Mouse (Mus musculus) liver, embryonic 18 days (tissue): ENCODE data around the gene Afdn. TPM values are rescaled to one million over a fixed set of nuclear protein-coding genes. Genes with fewer than 3 reads are reported as not detected.

ENCODE experiments used
- polyA plus RNA-seq: library from polyadenylated mRNA; depleted of rRNA; stranded (reverse); fragments of >200 nt; gene quantifications from 2 replicates; pipeline ENCODE4 v1.2.3, GENCODE M21; 2012; rRNA removed

The Afdn gene
- 10.5 and 15.3 TPM in 2 replicates for polyA plus RNA-seq

DNA sequence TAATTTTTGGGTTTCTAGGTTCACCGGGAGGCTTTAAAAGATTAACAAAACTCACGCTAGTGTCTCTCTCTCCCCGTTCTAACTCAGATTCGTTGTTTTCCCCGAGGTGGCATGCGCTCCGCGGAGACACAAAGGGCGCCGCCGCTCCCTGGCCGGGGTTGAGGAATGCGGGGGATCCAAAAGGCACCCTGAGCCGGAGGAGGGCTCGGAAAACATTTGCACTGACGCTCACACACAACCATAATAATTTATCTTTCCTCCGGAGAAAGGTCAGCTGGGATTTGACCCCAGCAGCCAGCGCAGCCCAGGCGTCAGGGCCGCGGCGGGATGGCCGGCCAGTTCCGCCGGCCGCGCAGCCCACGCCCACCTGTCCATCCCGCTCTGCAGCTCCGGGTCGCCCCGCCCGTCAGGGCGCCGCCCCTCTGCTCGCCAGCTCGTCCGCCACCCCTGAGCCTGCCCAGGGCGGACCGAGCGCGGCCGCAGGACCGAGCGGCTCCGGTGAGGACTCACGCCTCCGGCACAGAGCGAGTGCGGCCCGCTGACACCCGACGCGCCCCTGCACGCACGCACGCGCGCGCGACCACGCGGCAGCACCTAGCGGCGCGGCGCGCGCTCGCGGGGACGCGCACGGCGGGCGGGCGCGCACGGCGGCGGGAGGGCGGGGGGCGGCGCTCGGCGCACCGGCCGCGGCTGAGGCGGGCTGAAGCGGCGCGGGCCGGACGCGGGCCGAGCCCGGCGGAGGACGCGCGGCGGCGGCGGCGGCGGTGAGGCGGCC is at the start of gene Afdn:
Afdn (plus strand) TSS at position 687 of the 775 bp plus-strand sequence.

DNA sequence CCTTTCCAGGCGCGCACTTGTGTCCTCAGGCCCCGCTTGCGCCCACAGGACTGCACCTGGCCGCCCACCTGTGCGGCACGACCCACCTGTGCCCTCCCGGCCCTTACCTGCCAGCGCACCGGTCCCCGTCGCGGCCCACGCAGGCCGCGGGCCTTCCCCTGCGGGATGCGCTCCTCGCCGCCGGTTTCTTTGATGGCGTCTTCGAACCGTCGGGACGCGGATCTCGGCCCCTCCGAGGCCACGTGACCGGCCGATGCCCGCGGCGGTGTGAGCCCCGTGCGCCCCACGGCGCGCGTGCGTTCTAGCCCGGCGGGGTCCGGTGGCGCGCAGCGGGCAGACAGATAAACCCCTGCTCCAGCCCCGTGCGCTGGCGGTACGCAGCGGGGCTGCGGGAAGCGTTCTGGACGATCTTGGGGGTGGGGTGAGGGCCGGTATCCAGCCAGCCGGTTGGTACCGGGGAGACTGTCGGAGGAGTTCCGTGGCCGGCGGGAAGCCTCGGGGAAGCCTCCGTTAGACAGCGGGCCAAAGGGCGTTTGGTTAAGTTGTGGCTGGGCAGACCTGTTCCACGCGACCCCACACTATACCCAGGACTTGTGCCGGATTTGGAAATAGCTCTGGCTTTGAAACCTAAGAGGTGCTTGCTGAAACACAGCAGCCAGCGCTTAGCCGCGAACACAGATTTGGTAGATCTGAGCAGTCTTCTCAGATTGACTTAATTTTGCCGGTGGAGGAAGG is 1.0 kb downstream of the Afdn start, which contains the start of gene Tcte2:
Tcte2 (minus strand) TSS at position 647 of the 735 bp plus-strand sequence.

DNA sequence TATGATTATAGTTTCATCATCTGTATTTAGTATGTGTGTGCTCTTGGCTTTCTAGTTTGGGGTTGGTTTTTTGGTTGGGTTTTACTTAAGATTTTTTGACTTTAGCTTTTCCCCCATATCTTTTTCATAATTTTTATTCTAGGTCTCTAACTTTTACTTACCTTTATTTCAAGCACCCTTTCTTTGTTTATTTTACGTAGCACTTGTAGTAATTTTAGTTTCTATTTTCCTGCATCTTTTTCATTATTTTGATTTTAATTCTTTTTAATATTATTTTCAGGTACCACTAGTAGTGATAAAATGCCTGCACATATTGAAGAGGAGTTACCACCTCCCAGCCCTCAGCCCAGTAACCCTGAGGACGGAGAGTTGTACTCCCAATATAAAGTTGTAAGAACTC is 187.7 kb downstream of the Afdn start, which contains the start of gene Gm7168:
Gm7168 (plus strand) TSS at position 301 of the 400 bp plus-strand sequence.

Other genes with a start within 250 kb of the Afdn start
- gene Tcte2, start 1.3 kb downstream of the Afdn start, polyA plus RNA-seq: 0.50 and 0.52 TPM in 2 replicates
- gene Gm7168, start 187.8 kb downstream of the Afdn start, polyA plus RNA-seq: not detected in 2 replicates
- not detected in 2 replicates for gene Gm7356, start 243.2 kb downstream of the Afdn start, polyA plus RNA-seq